Mouse (Mus musculus): ENCODE measurements around the gene 4833420G17Rik. TPM values are rescaled to one million over a fixed set of nuclear protein-coding genes. Genes with fewer than 3 reads are reported as not detected.
"Not testable (repeated sequence)": the region's sequence is repeated elsewhere in the genome, so short reads cannot be mapped to it uniquely, and the experiment has no call there.

The 4833420G17Rik gene
- polyA plus RNA-seq, 1 experiment from 2014 or later: 54.6 TPM

GRCm38 (mm10) chr13:119455082-119455481, 7.5 kb upstream of the 4833420G17Rik start:
- H3K9ac ChIP-seq (ENCODE audit: low read depth, low read length): no peak overlapping the region
- H3K9me3 ChIP-seq (ENCODE audit: control insufficient read depth, low read length): no peaks in the 10 kb centered on the region
- DNase-seq (ENCODE audit: low spot score) (no peak), ATAC-seq (ENCODE audit: low read depth) (no peak)
- no peak overlapping the region for H3K4me3 ChIP-seq (ENCODE audit: low read depth, low read length)
- no peak overlapping the region for H3K4me2 ChIP-seq (ENCODE audit: low read depth, low read length)
- H3K4me1 ChIP-seq (ENCODE audit: control insufficient read depth, insufficient read depth, low read length): no peaks in the 10 kb centered on the region
- H3K36me3 ChIP-seq (ENCODE audit: control insufficient read depth, insufficient read depth, low read length): peaks cover 65% of the 10 kb centered on the region
- no peaks in the 10 kb centered on the region for H3K27me3 ChIP-seq (replicated peaks; ENCODE audit: control insufficient read depth, insufficient read depth, low read length)
- no peak overlapping the region for H3K27ac ChIP-seq (replicated peaks; ENCODE audit: low read depth, low read length)

GRCm38 (mm10) chr13:119456342-119456741, 6.2 kb upstream of the 4833420G17Rik start:
- Histone ChIP-seq H3K9me3 (ENCODE audit: control insufficient read depth, low read length) (no peaks in the 10 kb centered on the region), H3K27me3 (replicated peaks; ENCODE audit: control insufficient read depth, insufficient read depth, low read length) (no peaks in the 10 kb centered on the region), H3K9ac (ENCODE audit: low read depth, low read length) (no peak overlapping the region), H3K4me1 (ENCODE audit: control insufficient read depth, insufficient read depth, low read length) (no peaks in the 10 kb centered on the region), H3K4me2 (ENCODE audit: low read depth, low read length) (no peak overlapping the region), H3K27ac (replicated peaks; ENCODE audit: low read depth, low read length) (no peak overlapping the region), H3K4me3 (ENCODE audit: low read depth, low read length) (no peak overlapping the region), H3K36me3 (ENCODE audit: control insufficient read depth, insufficient read depth, low read length) (peaks cover 52% of the 10 kb centered on the region)
- WGBS: 91% methylated on average over 7 of the region's 7 CpGs
- ATAC-seq (ENCODE audit: low read depth) (no peak), DNase-seq (ENCODE audit: low spot score) (no peak)

DNA sequence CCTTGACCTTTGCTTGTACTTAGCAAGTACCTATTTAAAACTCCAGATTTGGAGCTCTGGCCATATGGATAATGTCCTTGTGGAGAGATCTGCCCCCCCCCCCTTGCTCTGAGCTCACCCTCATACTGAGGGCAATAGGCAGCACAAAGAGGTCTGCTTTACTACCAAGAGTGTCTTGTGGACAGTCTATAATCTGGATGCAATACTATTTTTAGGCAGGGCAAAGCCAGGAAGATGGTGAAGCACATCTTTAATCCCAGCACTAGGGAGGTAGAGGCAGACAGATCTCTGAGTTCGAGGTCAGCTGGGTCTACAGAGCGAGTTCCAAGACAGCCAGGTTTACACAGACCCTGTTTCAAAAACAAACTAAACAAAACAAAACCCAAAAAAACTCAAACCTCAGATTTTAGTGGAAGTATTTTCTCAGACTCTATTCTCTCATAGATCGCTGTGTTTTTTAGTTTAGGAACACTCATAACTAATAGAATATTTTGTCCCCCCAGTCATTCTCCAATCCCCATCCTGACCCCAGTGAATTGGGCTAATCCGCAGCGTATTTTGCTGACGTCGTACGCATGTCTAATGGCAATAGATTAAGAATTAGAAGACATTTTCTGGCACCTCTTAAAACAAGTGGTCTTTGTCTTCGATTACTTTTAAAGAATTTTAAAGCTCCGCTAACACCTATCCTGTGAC, 520 bp upstream of the 4833420G17Rik start:
- peaks cover 25% of the 10 kb centered on the region for H3K36me3 ChIP-seq (ENCODE audit: control insufficient read depth, insufficient read depth, low read length)
- peaks cover 6% of the 10 kb centered on the region for H3K4me1 ChIP-seq (ENCODE audit: control insufficient read depth, insufficient read depth, low read length)
- peak overlapping the region; percentile 64 for H3K27ac ChIP-seq (replicated peaks; ENCODE audit: low read depth, low read length)
- peak overlapping the region; percentile 64 for H3K4me3 ChIP-seq (ENCODE audit: low read depth, low read length)
- peak overlapping the region; percentile 54 for H3K4me2 ChIP-seq (ENCODE audit: low read depth, low read length)
- no peaks in the 10 kb centered on the region for H3K9me3 ChIP-seq (ENCODE audit: control insufficient read depth, low read length)
- DNase-seq (ENCODE audit: low spot score) (no peak), ATAC-seq (ENCODE audit: low read depth) (peak; percentile 31)
- no peaks in the 10 kb centered on the region for H3K27me3 ChIP-seq (replicated peaks; ENCODE audit: control insufficient read depth, insufficient read depth, low read length)
- WGBS: 5% methylated on average over 10 of the region's 10 CpGs
- peak overlapping the region; percentile 77 for H3K9ac ChIP-seq (ENCODE audit: low read depth, low read length)

DNA sequence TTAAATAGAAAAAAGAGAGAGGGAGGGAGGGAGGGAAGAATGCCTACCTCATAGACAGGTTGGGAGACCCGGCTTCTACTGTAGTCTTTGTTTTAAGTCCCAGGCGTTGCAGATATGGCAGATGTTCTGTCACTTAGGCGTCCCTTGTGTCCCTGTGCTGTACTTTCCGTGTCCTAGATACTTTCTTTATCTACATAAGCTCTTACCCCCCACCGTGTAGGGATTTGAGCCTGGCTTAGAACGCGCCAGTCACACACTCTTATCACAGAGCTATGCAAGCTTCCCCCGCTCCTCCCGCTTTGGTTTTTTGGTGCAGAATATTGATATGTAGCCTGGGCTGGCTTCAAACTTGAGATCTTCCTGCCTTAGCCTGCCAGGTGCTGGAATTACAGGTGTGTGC, 14.1 kb downstream of the 4833420G17Rik start:
- peaks cover 82% of the 10 kb centered on the region for H3K36me3 ChIP-seq (ENCODE audit: control insufficient read depth, insufficient read depth, low read length)
- no peaks in the 10 kb centered on the region for H3K9me3 ChIP-seq (ENCODE audit: control insufficient read depth, low read length)
- H3K9ac ChIP-seq (ENCODE audit: low read depth, low read length): no peak overlapping the region
- no peak overlapping the region for H3K27ac ChIP-seq (replicated peaks; ENCODE audit: low read depth, low read length)
- DNase-seq (ENCODE audit: low spot score) (no peak), ATAC-seq (ENCODE audit: low read depth) (no peak)
- no peaks in the 10 kb centered on the region for H3K27me3 ChIP-seq (replicated peaks; ENCODE audit: control insufficient read depth, insufficient read depth, low read length)
- H3K4me2 ChIP-seq (ENCODE audit: low read depth, low read length): no peak overlapping the region
- 88% methylated on average over 9 of the region's 9 CpGs for WGBS
- no peaks in the 10 kb centered on the region for H3K4me1 ChIP-seq (ENCODE audit: control insufficient read depth, insufficient read depth, low read length)
- H3K4me3 ChIP-seq (ENCODE audit: low read depth, low read length): no peak overlapping the region

- ATAC-seq (ENCODE audit: low read depth) (no peak), DNase-seq (ENCODE audit: low spot score) (no peak)
- Histone ChIP-seq H3K27ac (replicated peaks; ENCODE audit: low read depth, low read length) (no peak overlapping the region), H3K9me3 (ENCODE audit: control insufficient read depth, low read length) (no peaks in the 10 kb centered on the region), H3K4me1 (ENCODE audit: control insufficient read depth, insufficient read depth, low read length) (no peaks in the 10 kb centered on the region), H3K36me3 (ENCODE audit: control insufficient read depth, insufficient read depth, low read length) (peaks cover 80% of the 10 kb centered on the region), H3K27me3 (replicated peaks; ENCODE audit: control insufficient read depth, insufficient read depth, low read length) (no peaks in the 10 kb centered on the region), H3K4me3 (ENCODE audit: low read depth, low read length) (no peak overlapping the region), H3K9ac (ENCODE audit: low read depth, low read length) (no peak overlapping the region), H3K4me2 (ENCODE audit: low read depth, low read length) (no peak overlapping the region)
- WGBS: 97% methylated on average over 2 of the region's 2 CpGs
Measured at GRCm38 (mm10) chr13:119477789-119478188, 15.2 kb downstream of the 4833420G17Rik start.

DNA sequence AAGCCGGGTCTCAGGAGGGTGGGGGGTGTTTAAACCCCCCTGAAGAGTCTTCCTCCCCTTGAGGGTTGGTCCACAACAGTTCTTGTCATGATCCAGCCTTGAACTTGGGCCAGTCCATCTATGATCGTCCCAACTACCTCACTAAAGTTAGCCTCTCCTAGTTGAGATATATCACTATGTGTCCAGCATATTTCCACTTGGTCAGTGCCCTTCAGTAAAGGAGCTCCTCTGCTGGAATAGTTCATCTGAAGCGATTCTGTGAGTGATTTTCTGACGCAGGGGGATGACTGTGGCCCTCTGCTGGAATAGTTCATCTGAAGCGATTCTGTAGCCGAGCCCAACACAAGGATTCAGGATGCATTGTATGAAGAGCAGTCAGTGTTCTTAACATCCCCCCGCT, 24.8 kb downstream of the 4833420G17Rik start:
- peaks cover 40% of the 10 kb centered on the region for H3K36me3 ChIP-seq (ENCODE audit: control insufficient read depth, insufficient read depth, low read length)
- DNase-seq (ENCODE audit: low spot score): no peak
- 54% methylated on average over 7 of the region's 7 CpGs for WGBS

GRCm38 (mm10) chr13:119487880-119488580, 25.5 kb downstream of the 4833420G17Rik start, which contains the start of the genes Tmem267 and 3110070M22Rik:
Gene Tmem267, plus strand, starts transcription at chr13:119488039.
Gene 3110070M22Rik, minus strand, starts transcription at chr13:119488383.
- Histone ChIP-seq H3K9ac (ENCODE audit: low read depth, low read length) (no peak within 1 kb of the TSS), H3K27me3 (replicated peaks; ENCODE audit: control insufficient read depth, insufficient read depth, low read length) (no peaks in the 10 kb centered on the region), H3K4me3 (ENCODE audit: low read depth, low read length) (no peak within 1 kb of the TSS), H3K9me3 (ENCODE audit: control insufficient read depth, low read length) (peaks cover 5% of the 10 kb centered on the region), H3K36me3 (ENCODE audit: control insufficient read depth, insufficient read depth, low read length) (peaks cover 35% of the 10 kb centered on the region), H3K27ac (replicated peaks; ENCODE audit: low read depth, low read length) (peak within 1 kb of the TSS; percentile 79), H3K4me2 (ENCODE audit: low read depth, low read length) (no peak within 1 kb of the TSS; the same call in 1 of the 2 replicates), H3K4me1 (ENCODE audit: control insufficient read depth, insufficient read depth, low read length) (no peaks in the 10 kb centered on the region)
- DNase-seq (ENCODE audit: low spot score) (peak; percentile 91), ATAC-seq (ENCODE audit: low read depth) (no peak)
- WGBS: 74% methylated on average over 86 of the region's 87 CpGs

More for the DNA sequence above, 24.8 kb downstream of the 4833420G17Rik start:
- Histone ChIP-seq H3K27me3 (replicated peaks; ENCODE audit: control insufficient read depth, insufficient read depth, low read length) (no peaks in the 10 kb centered on the region), H3K4me2 (ENCODE audit: low read depth, low read length) (no peak overlapping the region; the same call in 1 of the 2 replicates), H3K4me3 (ENCODE audit: low read depth, low read length) (no peak overlapping the region), H3K9me3 (ENCODE audit: control insufficient read depth, low read length) (peaks cover 5% of the 10 kb centered on the region), H3K4me1 (ENCODE audit: control insufficient read depth, insufficient read depth, low read length) (no peaks in the 10 kb centered on the region), H3K27ac (replicated peaks; ENCODE audit: low read depth, low read length) (no peak overlapping the region; the same call in 1 of the 2 replicates), H3K9ac (ENCODE audit: low read depth, low read length) (no peak overlapping the region)
- ATAC-seq (ENCODE audit: low read depth): no peak

GRCm38 (mm10) chr13:119492083-119492482, 29.5 kb downstream of the 4833420G17Rik start:
- not testable (repeated sequence) for H3K9me3 ChIP-seq (ENCODE audit: control insufficient read depth, low read length); H3K4me2 ChIP-seq (ENCODE audit: low read depth, low read length); H3K36me3 ChIP-seq (ENCODE audit: control insufficient read depth, insufficient read depth, low read length); H3K27me3 ChIP-seq (replicated peaks; ENCODE audit: control insufficient read depth, insufficient read depth, low read length); H3K4me3 ChIP-seq (ENCODE audit: low read depth, low read length); ATAC-seq (ENCODE audit: low read depth); H3K4me1 ChIP-seq (ENCODE audit: control insufficient read depth, insufficient read depth, low read length); H3K9ac ChIP-seq (ENCODE audit: low read depth, low read length); H3K27ac ChIP-seq (replicated peaks; ENCODE audit: low read depth, low read length)
- 90% methylated on average over 10 of the region's 10 CpGs for WGBS
- DNase-seq (ENCODE audit: low spot score): peak; percentile 16

All from embryonic facial prominence, embryonic 14.5 days (tissue).